Mouse (Mus musculus): ENCODE measurements at regions not wholly inside any gene's neighbourhood (a gene's known extent, or its start where the extent isn't known, plus 50 kb on each side); places are given as distances from the start of the nearest gene placed in this dataset.

DNA sequence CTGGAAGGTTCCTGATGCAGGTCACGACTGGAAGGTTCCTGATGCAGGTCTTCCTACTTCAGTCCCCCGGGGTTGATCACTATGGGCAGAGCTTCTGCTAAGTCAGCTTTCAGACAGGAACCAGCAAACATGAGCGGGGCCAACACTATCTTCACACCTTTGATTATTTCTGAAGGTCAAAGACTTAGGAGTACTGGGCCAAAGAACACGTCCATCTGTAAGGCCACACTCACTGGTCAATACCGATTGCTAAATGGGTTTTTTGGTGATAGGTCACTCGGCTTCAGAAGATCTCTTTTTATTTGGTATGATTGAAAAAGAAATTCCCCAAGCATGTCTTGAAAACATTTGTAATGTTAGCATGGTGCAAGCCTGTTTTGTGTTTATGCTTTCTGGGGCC is 90.2 kb upstream of the Stt3b start:
- TF ChIP-seq CTCF (IDR thresholded peaks at IDR 0.05; ENCODE audit: borderline replicate concordance, extremely low read depth, insufficient read depth, insufficient read length) (no peak), POLR2A (IDR thresholded peaks at IDR 0.05; ENCODE audit: borderline replicate concordance, extremely low read depth, insufficient read depth, insufficient read length, poor library complexity, severe bottlenecking) (no peak)
